Comparison of ENCODE assay signal across 11 mouse cellular contexts in genomic region chr13:88828362-88828761, GRCm38 (mm10). TPM values are rescaled to one million over a fixed set of nuclear protein-coding genes. Genes with fewer than 3 reads are reported as not detected.
DNase-seq lines count a peak whose midpoint lies in the region; ATAC-seq lines count a peak whose summit lies in the region.
"Had no signal": no experiment of that assay in that cellular context is flagged by ENCODE, and none has a peak within 500 bp of the region (broad histone marks: within the 10 kb centered on the region; RNA-seq: fewer than 3 reads in every experiment).

No protein-coding gene starts in this region.

- H3K9me3 ChIP-seq in embryonic facial prominence, embryonic 11.5 days (replicated peaks; ENCODE audit: control insufficient read depth, low read length) = no peaks in the 10 kb centered on the region
- H3K9me3 ChIP-seq in embryonic facial prominence, embryonic 10.5 days = no peaks in the 10 kb centered on the region
- H3K9me3 ChIP-seq in midbrain, embryonic 11.5 days (ENCODE audit: control insufficient read depth, low read length) = no peaks in the 10 kb centered on the region
- no peaks in the 10 kb centered on the region for H3K9me3 ChIP-seq in midbrain, embryonic 10.5 days (replicated peaks)
- no peaks in the 10 kb centered on the region for H3K9me3 ChIP-seq in lung, embryonic 16.5 days (ENCODE audit: control insufficient read depth, low read length)
- no peaks in the 10 kb centered on the region for H3K9me3 ChIP-seq in stomach, embryonic 16.5 days (replicated peaks; ENCODE audit: control insufficient read depth, low read length)
- H3K9me3 ChIP-seq: limb, embryonic 13.5 days had no signal

- WGBS in embryonic facial prominence, embryonic 11.5 days = 47% methylated on average over 10 of the region's 10 CpGs
- 54% methylated on average over 10 of the region's 10 CpGs for WGBS in embryonic facial prominence, embryonic 10.5 days
- 65% methylated on average over 10 of the region's 10 CpGs for WGBS in midbrain, embryonic 11.5 days
- WGBS in midbrain, embryonic 10.5 days = 66% methylated on average over 10 of the region's 10 CpGs
- 22% methylated on average over 10 of the region's 10 CpGs for WGBS in lung, embryonic 16.5 days
- 24% methylated on average over 10 of the region's 10 CpGs for WGBS in stomach, embryonic 16.5 days

- H3K4me1 ChIP-seq in embryonic facial prominence, embryonic 11.5 days (ENCODE audit: control insufficient read depth, insufficient read depth, low read length) = no peaks in the 10 kb centered on the region
- H3K4me1 ChIP-seq in embryonic facial prominence, embryonic 10.5 days = peaks cover 4% of the 10 kb centered on the region; the same call in 1 of the 2 replicates
- peaks cover 2% of the 10 kb centered on the region; the same call in 1 of the 2 replicates for H3K4me1 ChIP-seq in midbrain, embryonic 11.5 days (ENCODE audit: control insufficient read depth, insufficient read depth, low read length)
- H3K4me1 ChIP-seq in midbrain, embryonic 10.5 days = peaks cover 6% of the 10 kb centered on the region
- H3K4me1 ChIP-seq in lung, embryonic 16.5 days (replicated peaks; ENCODE audit: control insufficient read depth, insufficient read depth, low read length) = peaks cover 2% of the 10 kb centered on the region; the same call in 1 of the 2 replicates
- H3K4me1 ChIP-seq in stomach, embryonic 16.5 days (ENCODE audit: control insufficient read depth, insufficient read depth, low read length) = 0 out of 2 replicates have a peak, but pooled peaks cover 2% of the 10 kb centered on the region
- H3K4me1 ChIP-seq: limb, embryonic 13.5 days had no signal

- no peak overlapping the region for H3K27ac ChIP-seq in embryonic facial prominence, embryonic 11.5 days (replicated peaks; ENCODE audit: low read depth, low read length)
- no peak overlapping the region for H3K27ac ChIP-seq in embryonic facial prominence, embryonic 10.5 days (replicated peaks)
- no peak overlapping the region for H3K27ac ChIP-seq in midbrain, embryonic 11.5 days (ENCODE audit: low read depth, low read length)
- H3K27ac ChIP-seq in midbrain, embryonic 10.5 days (replicated peaks) = no peak overlapping the region
- H3K27ac ChIP-seq in lung, embryonic 16.5 days (ENCODE audit: low read length) = no peak overlapping the region; the same call in 1 of the 2 replicates
- no peak overlapping the region for H3K27ac ChIP-seq in stomach, embryonic 16.5 days (ENCODE audit: low read length)
- H3K27ac ChIP-seq: limb, embryonic 13.5 days had no signal

- no peaks in the 10 kb centered on the region for H3K27me3 ChIP-seq in embryonic facial prominence, embryonic 11.5 days (ENCODE audit: control insufficient read depth, insufficient read depth, low read length)
- no peaks in the 10 kb centered on the region for H3K27me3 ChIP-seq in embryonic facial prominence, embryonic 10.5 days (replicated peaks; ENCODE audit: low read depth, poor library complexity, severe bottlenecking)
- no peaks in the 10 kb centered on the region for H3K27me3 ChIP-seq in midbrain, embryonic 11.5 days (ENCODE audit: control insufficient read depth, insufficient read depth, low read length)
- H3K27me3 ChIP-seq in midbrain, embryonic 10.5 days (ENCODE audit: low read depth, poor library complexity, severe bottlenecking) = no peaks in the 10 kb centered on the region
- no peaks in the 10 kb centered on the region for H3K27me3 ChIP-seq in lung, embryonic 16.5 days (ENCODE audit: control insufficient read depth, insufficient read depth, low read depth, low read length)
- H3K27me3 ChIP-seq in stomach, embryonic 16.5 days (ENCODE audit: control insufficient read depth, insufficient read depth, low read length) = no peaks in the 10 kb centered on the region
- H3K27me3 ChIP-seq: limb, embryonic 13.5 days had no signal

- no peak overlapping the region for H3K4me2 ChIP-seq in embryonic facial prominence, embryonic 11.5 days (ENCODE audit: low read depth, low read length)
- H3K4me2 ChIP-seq in midbrain, embryonic 11.5 days = no peak overlapping the region
- peak overlapping the region; percentile 32 for H3K4me2 ChIP-seq in lung, embryonic 16.5 days (ENCODE audit: low read depth, low read length)
- peak overlapping the region; percentile 37 for H3K4me2 ChIP-seq in stomach, embryonic 16.5 days (ENCODE audit: low read depth, low read length)
- H3K4me2 ChIP-seq: limb, embryonic 13.5 days had no signal

- no peak overlapping the region for H3K4me3 ChIP-seq in embryonic facial prominence, embryonic 11.5 days (ENCODE audit: low read depth, low read length)
- H3K4me3 ChIP-seq in embryonic facial prominence, embryonic 10.5 days = no peak overlapping the region
- H3K4me3 ChIP-seq in midbrain, embryonic 11.5 days (ENCODE audit: low read depth, low read length) = no peak overlapping the region
- no peak overlapping the region for H3K4me3 ChIP-seq in midbrain, embryonic 10.5 days
- H3K4me3 ChIP-seq in lung, embryonic 16.5 days (ENCODE audit: low read length) = peak overlapping the region; percentile 23
- peak overlapping the region; percentile 23 for H3K4me3 ChIP-seq in stomach, embryonic 16.5 days (replicated peaks; ENCODE audit: low read length)
- H3K4me3 ChIP-seq: limb, embryonic 13.5 days had no signal

- peak; percentile 20 for DNase-seq in embryonic facial prominence, embryonic 11.5 days (ENCODE audit: low spot score)
- DNase-seq in embryonic facial prominence, embryonic 10.5 days (ENCODE audit: low spot score) = no peak
- peak; percentile 81 for DNase-seq in midbrain, embryonic 11.5 days (ENCODE audit: low spot score, missing footprints)
- no peak for DNase-seq in midbrain, embryonic 10.5 days (ENCODE audit: low spot score)
- no peak for DNase-seq in cerebellum, adult 11 months
- DNase-seq: adrenal gland, adult 2 months; right cerebral cortex, postnatal 25 days had no signal

- no peak for ATAC-seq in embryonic facial prominence, embryonic 11.5 days (replicated peaks; ENCODE audit: insufficient number of reproducible peaks, low FRiP score, low TSS enrichment, low read depth)
- ATAC-seq in midbrain, embryonic 11.5 days (ENCODE audit: low FRiP score) = no peak
- ATAC-seq in lung, embryonic 16.5 days (ENCODE audit: low read depth) = peak; percentile 69
- no peak for ATAC-seq in stomach, embryonic 16.5 days (ENCODE audit: insufficient read depth, low FRiP score)
- ATAC-seq in megakaryocyte-erythroid progenitor cell, adult 5-6 weeks (replicated peaks; ENCODE audit: low FRiP score, low TSS enrichment, poor library complexity, severe bottlenecking) = no peak

- no peaks in the 10 kb centered on the region for H3K36me3 ChIP-seq in embryonic facial prominence, embryonic 11.5 days (replicated peaks; ENCODE audit: control insufficient read depth, insufficient read depth, low read depth, low read length)
- no peaks in the 10 kb centered on the region for H3K36me3 ChIP-seq in embryonic facial prominence, embryonic 10.5 days (replicated peaks)
- H3K36me3 ChIP-seq in midbrain, embryonic 11.5 days (ENCODE audit: control insufficient read depth, insufficient read depth, low read length) = no peaks in the 10 kb centered on the region
- no peaks in the 10 kb centered on the region for H3K36me3 ChIP-seq in midbrain, embryonic 10.5 days
- H3K36me3 ChIP-seq in lung, embryonic 16.5 days (ENCODE audit: control insufficient read depth, insufficient read depth, low read length) = no peaks in the 10 kb centered on the region
- H3K36me3 ChIP-seq in stomach, embryonic 16.5 days (ENCODE audit: control insufficient read depth, insufficient read depth, low read length) = no peaks in the 10 kb centered on the region
- H3K36me3 ChIP-seq: limb, embryonic 13.5 days had no signal

- no peak overlapping the region for H3K9ac ChIP-seq in embryonic facial prominence, embryonic 11.5 days (replicated peaks; ENCODE audit: low read length)
- no peak overlapping the region for H3K9ac ChIP-seq in midbrain, embryonic 11.5 days (ENCODE audit: low read length)
- H3K9ac ChIP-seq in lung, embryonic 16.5 days (ENCODE audit: low read length) = no peak overlapping the region
- no peak overlapping the region for H3K9ac ChIP-seq in stomach, embryonic 16.5 days (ENCODE audit: low read length)
- H3K9ac ChIP-seq: limb, embryonic 13.5 days had no signal

RNA-seq across cellular contexts. Expression of gene Edil3, which starts 7.1 kb away (rescaled TPM):
- 17.5 and 18.1 TPM in 2 replicates for polyA plus RNA-seq in embryonic facial prominence, embryonic 11.5 days (2014; fragmentation: Nextera tagmentation; extraction: Ambion mirVana)
- 13.2 and 13.4 TPM in 2 replicates for polyA plus RNA-seq in embryonic facial prominence, embryonic 10.5 days (2016; fragmentation: Nextera tagmentation; extraction: Ambion mirVana)
- polyA plus RNA-seq in midbrain, embryonic 11.5 days (2014; fragmentation: Nextera tagmentation; extraction: Ambion mirVana) = 36.3 and 44.0 TPM in 2 replicates
- 17.5 and 25.4 TPM in 2 replicates for polyA plus RNA-seq in midbrain, embryonic 10.5 days (2016; fragmentation: Nextera tagmentation; extraction: Ambion mirVana)
- 9.4 and 9.7 TPM in 2 replicates for polyA plus RNA-seq in lung, embryonic 16.5 days (2015; fragmentation: Nextera tagmentation; extraction: Ambion mirVana)
- polyA plus RNA-seq in stomach, embryonic 16.5 days (2015; fragmentation: Nextera tagmentation; extraction: Ambion mirVana) = 6.7 and 7.7 TPM in 2 replicates
- not detected in 2 replicates for total RNA-seq in megakaryocyte-erythroid progenitor cell, adult 5-6 weeks (2014; fragmentation: Nextera tagmentation)
- not detected in 2 replicates for total RNA-seq in megakaryocyte-erythroid progenitor cell, adult 5-6 weeks (2017)

Comparison
In these comparisons a context has a peak if more than half of its experiments do, and no peak if none do; other contexts are left out.
1. DNase-seq: peak in embryonic facial prominence, embryonic 11.5 days (single experiment) and midbrain, embryonic 11.5 days (single experiment); none in embryonic facial prominence, embryonic 10.5 days (single experiment), midbrain, embryonic 10.5 days (single experiment) and cerebellum, adult 11 months (single experiment).
2. H3K4me2 ChIP-seq: peak in lung, embryonic 16.5 days (single experiment) and stomach, embryonic 16.5 days (single experiment); none in embryonic facial prominence, embryonic 11.5 days (single experiment) and midbrain, embryonic 11.5 days (single experiment).
3. H3K4me3 ChIP-seq: peak in lung, embryonic 16.5 days (single experiment) and stomach, embryonic 16.5 days (single experiment); none in embryonic facial prominence, embryonic 11.5 days (single experiment), embryonic facial prominence, embryonic 10.5 days (single experiment), midbrain, embryonic 11.5 days (single experiment) and midbrain, embryonic 10.5 days (single experiment).